ENCODE assay signal across 9 mouse cellular contexts in the genomic region with DNA sequence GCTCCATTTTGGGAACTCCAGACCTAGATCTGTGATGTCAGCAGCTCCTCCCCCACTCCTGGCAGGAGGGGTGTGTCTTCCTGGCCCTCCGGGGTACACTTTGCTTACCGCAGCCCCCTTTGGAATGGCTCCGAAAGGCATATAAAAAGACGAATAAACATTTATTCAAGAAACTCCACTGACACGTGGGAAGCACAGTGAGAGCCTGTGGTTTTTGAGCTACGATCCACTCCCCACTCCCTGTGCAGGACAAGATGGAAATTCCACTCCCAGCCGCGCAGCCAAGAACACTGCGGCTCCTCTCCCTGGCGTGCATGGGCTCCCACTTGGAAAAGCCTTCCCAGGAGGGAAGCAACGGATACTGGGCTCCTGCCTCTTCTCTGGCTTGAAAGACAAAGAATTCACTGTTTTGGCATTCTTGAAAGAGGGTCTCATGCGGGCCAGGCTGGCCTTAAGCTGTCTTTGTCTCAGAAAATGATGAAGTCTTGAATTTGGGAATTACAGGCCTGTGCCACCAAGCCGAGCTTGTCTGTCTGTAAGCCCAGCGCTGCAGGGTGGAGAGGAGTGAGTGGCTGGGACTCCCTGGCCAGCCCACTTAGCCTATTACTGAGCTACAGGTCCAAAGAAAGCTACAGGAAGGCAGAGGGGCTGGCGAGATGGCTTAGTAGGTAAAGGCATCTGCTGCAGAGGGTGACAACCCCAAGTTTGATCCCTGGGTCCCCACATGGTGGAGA. TPM values are rescaled to one million over a fixed set of nuclear protein-coding genes. Genes with fewer than 3 reads are reported as not detected.
DNase-seq lines count a peak whose midpoint lies in the region; ATAC-seq and TF ChIP-seq lines count a peak whose summit lies in the region.
"Had no signal": no experiment of that assay in that cellular context is flagged by ENCODE, and none has a peak within 500 bp of the region (broad histone marks: within the 10 kb centered on the region; RNA-seq: fewer than 3 reads in every experiment).

No protein-coding gene starts in this region.

- H3K4me2 ChIP-seq in kidney, embryonic 14.5 days (replicated peaks; ENCODE audit: low read depth, low read length): peak overlapping the region; percentile 27
- H3K4me2 ChIP-seq in midbrain, embryonic 14.5 days (ENCODE audit: low read length): peak overlapping the region; percentile 24

- no peak for TF ChIP-seq POLR2A in brain, embryonic 14.5 days (IDR thresholded peaks at IDR 0.05; ENCODE audit: borderline replicate concordance, extremely low read depth, insufficient read depth, insufficient read length, poor library complexity, severe bottlenecking)

- no peak for DNase-seq in kidney, postnatal 14 days
- peak; percentile 84 for DNase-seq in brain, embryonic 14.5 days (ENCODE audit: low read depth)
- peak; percentile 24 for DNase-seq in heart, postnatal 4 days
- peak; percentile 54 for DNase-seq in midbrain, embryonic 14.5 days
- no peak for DNase-seq in left cerebral cortex, postnatal 14 days (ENCODE audit: low spot score in 2 of 2)
- no peak for DNase-seq in left cerebral cortex, adult 8-10 months (ENCODE audit: low spot score in 2 of 2)
- DNase-seq: right cerebral cortex, postnatal 4 days had no signal

- peaks cover 7% of the 10 kb centered on the region for H3K27me3 ChIP-seq in kidney, embryonic 14.5 days (ENCODE audit: control insufficient read depth, insufficient read depth, low read length)
- no peaks in the 10 kb centered on the region for H3K27me3 ChIP-seq in midbrain, embryonic 14.5 days (ENCODE audit: control insufficient read depth, insufficient read depth, low read length)

- ATAC-seq in kidney, embryonic 14.5 days (ENCODE audit: low FRiP score, low TSS enrichment): no peak
- no peak for ATAC-seq in midbrain, embryonic 14.5 days (ENCODE audit: low FRiP score, low TSS enrichment)
- no peak for ATAC-seq in erythroblast, adult 5-6 weeks (replicated peaks; ENCODE audit: low FRiP score, poor library complexity, severe bottlenecking)

- H3K4me3 ChIP-seq in kidney, embryonic 14.5 days (ENCODE audit: low read length): peak overlapping the region; percentile 3; the same call in 1 of the 2 replicates
- no peak overlapping the region for H3K4me3 ChIP-seq in midbrain, embryonic 14.5 days (replicated peaks; ENCODE audit: low read depth, low read length)

- 25% methylated on average over 15 of the region's 15 CpGs for WGBS in kidney, embryonic 14.5 days
- WGBS in midbrain, embryonic 14.5 days: 12% methylated on average over 15 of the region's 15 CpGs

- H3K27ac ChIP-seq in kidney, embryonic 14.5 days (ENCODE audit: low read depth, low read length): no peak overlapping the region
- peak overlapping the region; percentile 15 for H3K27ac ChIP-seq in midbrain, embryonic 14.5 days (replicated peaks; ENCODE audit: low read depth, low read length)

- H3K36me3 ChIP-seq in kidney, embryonic 14.5 days (ENCODE audit: control insufficient read depth, insufficient read depth, low read length): no peaks in the 10 kb centered on the region
- no peaks in the 10 kb centered on the region for H3K36me3 ChIP-seq in midbrain, embryonic 14.5 days (ENCODE audit: control insufficient read depth, insufficient read depth, low read length)

- no peaks in the 10 kb centered on the region for H3K4me1 ChIP-seq in kidney, embryonic 14.5 days (ENCODE audit: control insufficient read depth, insufficient read depth, low read length)
- H3K4me1 ChIP-seq in midbrain, embryonic 14.5 days (ENCODE audit: control insufficient read depth, insufficient read depth, low read length): peaks cover 5% of the 10 kb centered on the region; the same call in 1 of the 2 replicates

- intact Hi-C loops in left cerebral cortex, postnatal 14 days (cut with DNase I): no loop called here

- H3K9me3 ChIP-seq in kidney, embryonic 14.5 days (ENCODE audit: control insufficient read depth, low read length): no peaks in the 10 kb centered on the region
- H3K9me3 ChIP-seq in midbrain, embryonic 14.5 days (ENCODE audit: control insufficient read depth, low read length): no peaks in the 10 kb centered on the region

- TF ChIP-seq CTCF in brain, embryonic 14.5 days (IDR thresholded peaks at IDR 0.05; ENCODE audit: borderline replicate concordance, extremely low read depth, insufficient read depth, insufficient read length): no peak

- no peak overlapping the region for H3K9ac ChIP-seq in kidney, embryonic 14.5 days (ENCODE audit: low read depth, low read length)
- no peak overlapping the region for H3K9ac ChIP-seq in midbrain, embryonic 14.5 days (replicated peaks; ENCODE audit: low read length)

RNA-seq across cellular contexts. Expression of a gene that starts 23.8 kb away (rescaled TPM):
- polyA plus RNA-seq in kidney, embryonic 14.5 days (2014; fragmentation: Nextera tagmentation; extraction: Ambion mirVana): 0.54 and 1.1 TPM in 2 replicates
- 17.6 and 20.9 TPM in 2 replicates for polyA plus RNA-seq in brain, embryonic 14.5 days (2012; rRNA removed)
- 1 to 10 TPM; 1.2 to 1.7 TPM for total RNA-seq in heart, postnatal 4 days (2021)
- 8.7 and 11.9 TPM in 2 replicates for polyA plus RNA-seq in midbrain, embryonic 14.5 days (2014; fragmentation: Nextera tagmentation; extraction: Ambion mirVana)
- total RNA-seq in erythroblast, adult 5-6 weeks (2015; ENCODE audit: low replicate concordance): not detected in 2 replicates
- not detected in 2 replicates for total RNA-seq in erythroblast, adult 5-6 weeks (2017; ENCODE audit: low replicate concordance)
- total RNA-seq in left cerebral cortex, postnatal 14 days (2021): 1 to 10 TPM; 6.2 to 6.8 TPM
- 1 to 10 TPM; 4.3 to 6.5 (median 5.4) TPM for total RNA-seq in left cerebral cortex, adult 8-10 months (2022)

Comparison
In these comparisons a context has a peak if more than half of its experiments do, and no peak if none do; other contexts are left out.
1. DNase-seq: peak in brain, embryonic 14.5 days (single experiment), heart, postnatal 4 days (single experiment) and midbrain, embryonic 14.5 days (single experiment); none in kidney, postnatal 14 days (single experiment), left cerebral cortex, postnatal 14 days (0 of 2) and left cerebral cortex, adult 8-10 months (0 of 2).